Mouse (Mus musculus) limb, embryonic 14.5 days (tissue): ENCODE measurements around the gene Gchfr. TPM values are rescaled to one million over a fixed set of nuclear protein-coding genes. Genes with fewer than 3 reads are reported as not detected.
A peak's percentile ranks its signal among the peaks of the same experiment; 100 is the strongest.

ENCODE experiments used
- ATAC-seq: fragments of 200-750 bp; cut with Nextera tagmentation; 2 replicates; pipeline ENCODE4 v1.8.0; 2017; ENCODE audit warnings: low read depth, moderate number of reproducible peaks, moderate TSS enrichment; ENCODE audit not compliant: low FRiP score
- DNase-seq: peaks from one replicate; pipeline ENCODE4 v3.0.0-alpha.2; 2015; ENCODE audit warnings: low spot score
- H3K27ac ChIP-seq: fragments of 300-500 bp; sonication (generic); replicated peaks from 2 replicates; pipeline ENCODE4 v1.5.1; 2014; ENCODE audit warnings: low read depth, mild to moderate bottlenecking, low read length, moderate library complexity, mixed read lengths
- H3K27me3 ChIP-seq: fragments of 300-500 bp; sonication (generic); 2 replicates; pipeline ENCODE4 v1.6.1; 2014; ENCODE audit warnings: low read length, mixed read lengths; ENCODE audit not compliant: control insufficient read depth, insufficient read depth
- H3K36me3 ChIP-seq: fragments of 300-500 bp; sonication (generic); 2 replicates; pipeline ENCODE4 v1.6.1; 2014; ENCODE audit warnings: mild to moderate bottlenecking, low read length, moderate library complexity, mixed read lengths; ENCODE audit not compliant: control insufficient read depth, insufficient read depth
- H3K4me1 ChIP-seq: fragments of 300-500 bp; sonication (generic); 2 replicates; pipeline ENCODE4 v1.6.1; 2014; ENCODE audit warnings: antibody characterized with exemption, low read length, mixed read lengths; ENCODE audit not compliant: control insufficient read depth, insufficient read depth
- H3K4me2 ChIP-seq: fragments of 300-500 bp; sonication (generic); replicated peaks from 2 replicates; pipeline ENCODE4 v1.6.1; 2014; ENCODE audit warnings: low read depth, mild to moderate bottlenecking, low read length, moderate library complexity; ENCODE audit not compliant: severe bottlenecking
- H3K4me3 ChIP-seq: fragments of 300-500 bp; sonication (generic); replicated peaks from 2 replicates; pipeline ENCODE4 v1.5.1; 2014; ENCODE audit warnings: low read length
- H3K9ac ChIP-seq: fragments of 300-500 bp; sonication (generic); 2 replicates; pipeline ENCODE4 v1.6.1; 2014; ENCODE audit warnings: mild to moderate bottlenecking, low read depth, low read length, moderate library complexity; ENCODE audit not compliant: severe bottlenecking
- H3K9me3 ChIP-seq: fragments of 300-500 bp; sonication (generic); 2 replicates; pipeline ENCODE4 v1.6.1; 2016; ENCODE audit warnings: low read length; ENCODE audit not compliant: control insufficient read depth
- POLR2A ChIP-seq: fragments of 200-500 bp; IDR thresholded peaks from 2 replicates; pipeline ENCODE4 v1.8.0; 2012; ENCODE audit warnings: inconsistent platforms, mild to moderate bottlenecking, moderate library complexity, borderline replicate concordance; ENCODE audit not compliant: insufficient read depth, insufficient read length; ENCODE audit errors: extremely low read depth
- WGBS: fragments of 180-500 bp; shearing (Covaris S2); extraction: QIAGEN DNeasy Blood & Tissue Kit; methylation state at CpG from one replicate; pipeline ENCODE4 v1.1.7; 2014; 5-methylcytosine and 5-hydroxymethylcytosine counted together
- polyA plus RNA-seq, 2 experiments: library from polyadenylated mRNA; depleted of rRNA in 1 of 2; stranded (reverse) in 1 of 2; unstranded in 1 of 2; fragments of >200 nt; fragmentation: Nextera tagmentation in 1 of 2; extraction: Ambion mirVana in 1 of 2; gene quantifications; 2 replicates each; pipeline versions ENCODE4 v1.2.1 to v1.2.3; 2012 to 2014

The Gchfr gene
- polyA plus RNA-seq, 2 experiments: 5.6 to 20.9 TPM

DNA sequence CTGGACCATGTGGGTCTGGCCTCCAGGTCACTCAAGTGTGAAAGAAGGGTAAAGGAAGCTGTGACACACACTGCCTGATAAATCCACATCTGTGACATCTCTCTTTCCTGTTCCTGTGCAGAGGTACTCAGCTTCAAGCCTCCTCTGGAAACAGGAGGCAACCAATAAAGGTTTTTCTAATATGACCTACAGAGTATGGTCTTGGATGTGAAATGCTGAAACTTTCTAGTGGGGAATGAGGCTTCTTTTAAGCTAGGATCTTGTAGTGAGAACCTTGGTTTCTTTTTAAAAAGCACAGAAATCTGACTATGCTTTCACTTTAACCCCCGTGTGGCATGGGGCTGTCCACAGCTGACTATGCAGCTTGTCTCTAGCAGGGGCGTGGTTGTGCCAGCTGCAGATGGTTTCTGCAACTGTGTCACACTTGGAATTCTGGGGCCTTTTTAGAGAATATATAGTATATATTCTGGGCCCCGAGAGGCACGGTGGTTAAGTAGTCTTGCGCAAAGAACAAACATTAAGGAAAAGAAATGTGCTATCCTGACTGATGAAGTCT is 9.9 kb downstream of the Gchfr start:
- TF ChIP-seq POLR2A: no peak
- H3K27ac ChIP-seq: no peak overlapping the region
- no peak overlapping the region for H3K4me2 ChIP-seq
- DNase-seq (no peak), ATAC-seq (no peak)
- no peaks in the 10 kb centered on the region for H3K9me3 ChIP-seq
- 87% methylated on average over 5 of the region's 5 CpGs for WGBS
- peaks cover 6% of the 10 kb centered on the region; the same call in 1 of the 2 replicates for H3K4me1 ChIP-seq
- H3K27me3 ChIP-seq: no peaks in the 10 kb centered on the region
- H3K4me3 ChIP-seq: no peak overlapping the region
- peaks cover 43% of the 10 kb centered on the region for H3K36me3 ChIP-seq
- no peak overlapping the region for H3K9ac ChIP-seq

DNA sequence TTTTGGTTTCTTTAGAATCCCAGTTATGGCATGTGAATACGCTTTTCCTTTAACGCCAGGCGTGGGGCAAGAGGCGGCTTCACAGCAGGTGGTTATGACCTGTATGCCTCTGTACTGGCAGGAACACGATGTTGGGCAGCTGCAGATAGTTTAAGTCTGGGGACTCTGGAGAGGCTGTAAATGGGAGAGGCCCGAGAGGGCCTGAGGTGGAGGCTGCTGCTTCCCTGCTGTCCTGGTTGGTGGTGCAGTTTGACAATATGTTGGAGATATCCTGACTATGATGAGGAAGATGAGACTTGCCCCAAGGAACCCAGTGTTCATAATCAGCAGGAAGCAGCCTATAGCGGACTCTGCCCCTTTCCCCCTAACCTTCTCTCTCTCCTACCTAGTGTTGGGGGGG is 15.3 kb downstream of the Gchfr start:
- H3K36me3 ChIP-seq: peaks cover 58% of the 10 kb centered on the region

DNA sequence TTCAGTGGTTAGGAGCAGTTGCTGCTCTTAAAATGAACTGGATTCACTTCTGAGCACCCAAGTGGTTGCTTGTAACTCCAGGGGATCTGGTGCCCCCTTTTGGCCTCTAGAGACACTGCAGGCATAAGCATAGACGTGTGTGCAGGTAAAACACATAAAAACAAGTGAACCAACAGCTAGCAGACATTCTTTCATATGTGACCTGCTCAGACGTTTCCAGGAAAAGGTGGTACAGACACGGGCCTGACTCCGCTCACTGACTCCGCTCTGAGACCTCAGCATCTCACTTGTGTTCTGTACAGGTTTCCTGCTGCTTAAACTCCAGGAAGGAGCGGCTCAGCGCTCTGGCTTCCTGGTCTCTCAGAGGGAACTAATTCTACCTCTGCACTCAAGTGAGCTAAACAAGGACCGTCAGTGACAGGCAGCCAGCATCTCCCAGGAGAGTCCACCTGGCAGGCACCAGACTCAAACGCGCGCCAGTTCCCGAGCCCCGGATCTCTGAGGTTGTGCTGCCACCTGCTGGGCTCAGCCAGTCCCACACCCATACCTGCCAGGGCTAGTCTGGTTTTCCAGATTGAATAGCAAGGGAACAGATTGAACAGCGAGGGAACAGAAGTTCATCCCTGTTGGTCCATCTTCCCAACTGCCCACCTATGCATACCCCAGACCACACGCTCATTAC is 21.6 kb downstream of the Gchfr start:
- Histone ChIP-seq H3K27me3 (no peaks in the 10 kb centered on the region), H3K9me3 (no peaks in the 10 kb centered on the region), H3K9ac (no peak overlapping the region), H3K4me2 (peak overlapping the region; percentile 66), H3K27ac (no peak overlapping the region), H3K4me1 (0 out of 2 replicates have a peak, but pooled peaks cover 3% of the 10 kb centered on the region), H3K4me3 (peak overlapping the region; percentile 36), H3K36me3 (peaks cover 22% of the 10 kb centered on the region)
- 0 out of 2 replicates have a peak, but pooled peaks have one; percentile 13 for TF ChIP-seq POLR2A
- ATAC-seq (peak; percentile 88), DNase-seq (peak; percentile 81)
- WGBS: 9% methylated on average over 15 of the region's 15 CpGs

More for the DNA sequence above, 15.3 kb downstream of the Gchfr start:
- TF ChIP-seq POLR2A: no peak
- Histone ChIP-seq H3K27me3 (no peaks in the 10 kb centered on the region), H3K4me3 (no peak overlapping the region), H3K9me3 (no peaks in the 10 kb centered on the region), H3K9ac (no peak overlapping the region), H3K4me1 (no peaks in the 10 kb centered on the region), H3K27ac (no peak overlapping the region), H3K4me2 (no peak overlapping the region)
- ATAC-seq (no peak), DNase-seq (no peak)
- WGBS: 62% methylated on average over 7 of the region's 7 CpGs

DNA sequence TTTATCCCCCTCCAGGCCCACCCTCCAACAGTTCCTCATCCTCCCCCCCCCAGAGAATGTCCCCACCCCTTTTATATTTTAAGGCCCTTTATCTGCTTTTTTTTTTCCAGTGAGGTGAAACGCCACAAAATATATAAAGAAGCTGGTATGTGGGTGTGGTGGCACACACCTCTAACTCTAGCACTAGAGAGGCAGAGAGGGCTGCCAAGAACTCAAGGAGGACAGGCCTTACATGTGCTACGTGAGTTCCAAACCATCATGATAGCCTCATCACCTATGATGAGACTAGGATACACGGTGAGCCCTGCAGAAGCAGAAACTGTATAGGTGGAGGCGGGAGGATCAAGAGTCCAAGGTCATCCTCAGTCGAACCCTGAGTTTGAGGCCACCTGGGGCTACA is 23.4 kb downstream of the Gchfr start:
- H3K9ac ChIP-seq: no peak overlapping the region
- 0 out of 2 replicates have a peak, but pooled peaks cover 3% of the 10 kb centered on the region for H3K4me1 ChIP-seq
- TF ChIP-seq POLR2A: no peak
- no peaks in the 10 kb centered on the region for H3K9me3 ChIP-seq
- peaks cover 6% of the 10 kb centered on the region for H3K36me3 ChIP-seq
- no peak for ATAC-seq
- no peaks in the 10 kb centered on the region for H3K27me3 ChIP-seq
- DNase-seq: no peak
- H3K4me3 ChIP-seq: no peak overlapping the region
- H3K27ac ChIP-seq: no peak overlapping the region
- WGBS: 88% methylated on average over 5 of the region's 5 CpGs
- no peak overlapping the region for H3K4me2 ChIP-seq

DNA sequence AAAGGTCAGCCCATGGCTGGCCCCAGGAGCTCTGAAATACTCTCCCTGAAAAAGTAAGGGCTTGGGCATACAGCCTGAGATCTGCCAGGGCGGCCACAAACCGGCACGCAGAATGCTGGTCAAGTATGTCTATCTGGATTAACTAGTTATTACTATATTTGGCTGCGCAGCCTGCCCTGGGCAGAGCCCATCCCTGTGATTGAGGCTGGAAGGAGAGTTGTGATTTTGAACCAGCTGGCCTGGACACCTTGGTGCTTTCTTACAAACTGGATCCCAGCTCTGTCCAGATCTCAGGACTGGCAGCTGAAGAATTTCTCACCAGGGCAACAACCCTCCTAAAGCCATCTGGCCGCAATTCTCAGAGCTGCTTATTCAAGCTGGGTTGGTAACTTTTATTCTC is 26.6 kb downstream of the Gchfr start:
- H3K4me1 ChIP-seq: peaks cover 19% of the 10 kb centered on the region
- no peaks in the 10 kb centered on the region for H3K27me3 ChIP-seq
- 71% methylated on average over 5 of the region's 5 CpGs for WGBS
- no peak for TF ChIP-seq POLR2A
- no peaks in the 10 kb centered on the region for H3K36me3 ChIP-seq
- H3K4me3 ChIP-seq: no peak overlapping the region
- DNase-seq (no peak), ATAC-seq (no peak)
- no peak overlapping the region for H3K27ac ChIP-seq
- no peak overlapping the region for H3K9ac ChIP-seq
- H3K9me3 ChIP-seq: no peaks in the 10 kb centered on the region
- H3K4me2 ChIP-seq: no peak overlapping the region
